Mouse (Mus musculus): ENCODE measurements around the gene Il12rb1. TPM values are rescaled to one million over a fixed set of nuclear protein-coding genes. Genes with fewer than 3 reads are reported as not detected.

Il12rb1 gene
- total and polyA plus RNA-seq, 3 experiments: 0.16 TPM; not detected in 2

DNA sequence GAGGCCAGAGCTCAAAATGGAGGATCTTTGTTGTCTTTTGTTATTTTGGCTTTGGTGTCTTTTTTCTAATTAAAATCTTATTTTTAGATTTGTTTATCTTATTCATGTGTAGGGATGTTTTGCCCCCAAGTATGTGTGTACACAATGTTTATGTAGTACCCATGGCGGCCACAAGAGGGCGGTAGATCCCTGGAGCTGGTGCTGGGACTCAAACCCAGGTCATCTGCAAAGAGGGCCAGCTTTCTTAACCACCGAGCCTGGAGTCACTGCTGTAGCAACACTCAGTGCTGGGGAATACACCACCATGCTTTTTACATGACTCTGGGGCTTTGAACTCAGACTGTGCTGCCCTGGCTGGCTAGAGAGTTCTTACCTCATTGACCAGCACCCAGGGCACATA lies 44.9 kb upstream of the Il12rb1 start:
- peak in 1 of 2 experiments; percentile 72 for DNase-seq
- WGBS: 8% methylated on average over 3 of the region's 3 CpGs
- TF ChIP-seq CTCF (IDR thresholded peaks at IDR 0.05): peak; percentile 88
- no peak for TF ChIP-seq POLR2A (IDR thresholded peaks at IDR 0.05; ENCODE audit: insufficient read depth, low read depth, low read length)
- TF ChIP-seq EP300 (IDR thresholded peaks at IDR 0.05; ENCODE audit: insufficient read depth, low read depth, low read length): 0 out of 2 replicates have a peak, but pooled peaks have one; percentile 12
- peaks cover 15% of the 10 kb centered on the region for H3K4me1 ChIP-seq (ENCODE audit: control insufficient read depth, insufficient read depth, low read length)
- H3K79me2 ChIP-seq (replicated peaks; ENCODE audit: control insufficient read depth, insufficient read depth, low read length): no peaks in the 10 kb centered on the region
- no peak overlapping the region for H3K27ac ChIP-seq
- H3K27me3 ChIP-seq (ENCODE audit: control insufficient read depth, insufficient read depth, low read length): no peaks in the 10 kb centered on the region
- H3K4me3 ChIP-seq: no peak overlapping the region
- no peaks in the 10 kb centered on the region for H3K36me3 ChIP-seq (ENCODE audit: control insufficient read depth, insufficient read depth, low read length)
- no peak overlapping the region for H3K9ac ChIP-seq (ENCODE audit: low read depth, low read length)
- intact Hi-C loops (cut with DNase I): no loop called here

DNA sequence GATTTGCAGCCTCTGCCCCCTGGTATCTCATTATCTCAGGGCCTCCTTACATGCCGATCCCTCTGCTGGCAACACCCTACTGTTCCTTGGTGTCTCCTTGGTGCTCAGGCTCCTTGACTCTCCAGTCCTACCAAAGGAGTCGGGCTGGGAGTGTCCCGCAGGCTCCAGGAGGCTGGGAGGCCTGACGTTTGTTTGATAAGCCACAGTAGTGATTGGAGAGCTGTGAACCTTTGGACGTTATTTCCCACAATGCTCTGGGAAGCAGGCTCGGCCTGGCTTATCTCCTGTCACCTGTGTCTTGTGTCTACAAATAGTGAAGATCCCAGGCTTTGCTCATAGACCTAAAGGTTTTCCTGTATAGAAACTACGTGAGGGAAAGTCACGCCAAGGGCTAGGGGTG lies 44.2 kb upstream of the Il12rb1 start:
- 71% methylated on average over 8 of the region's 8 CpGs for WGBS
- Histone ChIP-seq H3K36me3 (ENCODE audit: control insufficient read depth, insufficient read depth, low read length) (no peaks in the 10 kb centered on the region), H3K79me2 (replicated peaks; ENCODE audit: control insufficient read depth, insufficient read depth, low read length) (no peaks in the 10 kb centered on the region), H3K9ac (ENCODE audit: low read depth, low read length) (no peak overlapping the region), H3K27me3 (ENCODE audit: control insufficient read depth, insufficient read depth, low read length) (no peaks in the 10 kb centered on the region), H3K4me1 (ENCODE audit: control insufficient read depth, insufficient read depth, low read length) (peaks cover 12% of the 10 kb centered on the region), H3K27ac (no peak overlapping the region), H3K4me3 (no peak overlapping the region)
- TF ChIP-seq EP300 (IDR thresholded peaks at IDR 0.05; ENCODE audit: insufficient read depth, low read depth, low read length) (no peak), CTCF (IDR thresholded peaks at IDR 0.05) (no peak), POLR2A (IDR thresholded peaks at IDR 0.05; ENCODE audit: insufficient read depth, low read depth, low read length) (no peak)
- intact Hi-C loops (cut with DNase I): no loop called here
- DNase-seq: no peak

DNA sequence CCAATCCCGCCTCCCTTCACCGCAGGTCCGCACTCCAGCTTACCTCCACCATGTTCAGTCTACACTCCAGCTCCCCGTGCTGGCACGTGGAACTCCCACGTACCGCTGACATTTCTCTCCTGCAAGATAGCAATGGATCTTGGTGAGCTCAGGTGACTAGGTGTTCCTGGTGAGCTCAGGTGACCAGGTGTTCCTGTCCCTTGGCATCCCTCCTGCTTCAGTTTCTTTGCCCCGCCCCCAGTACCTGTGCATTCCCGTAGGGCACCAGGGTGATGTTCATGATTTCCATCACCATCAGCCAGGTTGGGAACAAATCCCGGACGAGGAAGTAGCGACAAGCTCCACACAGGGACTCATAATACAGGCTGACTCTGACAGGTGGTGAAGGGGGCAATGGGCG lies 43.6 kb upstream of the Il12rb1 start:
- 92% methylated on average over 13 of the region's 13 CpGs for WGBS
- H3K4me3 ChIP-seq: no peak overlapping the region
- H3K4me1 ChIP-seq (ENCODE audit: control insufficient read depth, insufficient read depth, low read length): peaks cover 11% of the 10 kb centered on the region
- no peaks in the 10 kb centered on the region for H3K27me3 ChIP-seq (ENCODE audit: control insufficient read depth, insufficient read depth, low read length)
- no peak overlapping the region for H3K27ac ChIP-seq
- TF ChIP-seq CTCF (IDR thresholded peaks at IDR 0.05) (no peak), EP300 (IDR thresholded peaks at IDR 0.05; ENCODE audit: insufficient read depth, low read depth, low read length) (no peak), POLR2A (IDR thresholded peaks at IDR 0.05; ENCODE audit: insufficient read depth, low read depth, low read length) (no peak)
- H3K9ac ChIP-seq (ENCODE audit: low read depth, low read length): no peak overlapping the region
- no peak for DNase-seq
- intact Hi-C loops (cut with DNase I): no loop called here
- H3K36me3 ChIP-seq (ENCODE audit: control insufficient read depth, insufficient read depth, low read length): no peaks in the 10 kb centered on the region
- no peaks in the 10 kb centered on the region for H3K79me2 ChIP-seq (replicated peaks; ENCODE audit: control insufficient read depth, insufficient read depth, low read length)

DNA sequence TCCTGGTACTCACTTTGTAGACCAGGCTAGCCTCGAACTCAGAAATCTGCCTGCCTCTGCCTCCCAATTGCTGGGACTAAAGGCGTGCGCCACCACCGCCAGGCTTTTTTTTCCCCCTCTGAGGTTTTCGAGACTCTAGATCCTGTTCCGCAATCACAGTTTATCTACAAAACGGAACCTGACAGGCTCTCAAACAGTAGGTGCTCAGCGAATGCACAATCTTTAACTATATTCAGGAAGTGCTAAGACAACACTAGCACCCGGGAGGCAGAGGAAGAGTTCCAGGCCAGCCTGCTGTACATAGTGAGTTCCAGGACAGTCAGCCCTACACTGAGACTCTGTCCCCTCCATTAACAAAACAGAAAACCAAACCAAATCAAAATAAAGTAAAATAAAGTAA lies 42.9 kb upstream of the Il12rb1 start:
- TF ChIP-seq POLR2A (IDR thresholded peaks at IDR 0.05; ENCODE audit: insufficient read depth, low read depth, low read length) (no peak), EP300 (IDR thresholded peaks at IDR 0.05; ENCODE audit: insufficient read depth, low read depth, low read length) (no peak), CTCF (IDR thresholded peaks at IDR 0.05) (no peak)
- no peak overlapping the region; the same call in 1 of the 2 replicates for H3K27ac ChIP-seq
- no peaks in the 10 kb centered on the region for H3K79me2 ChIP-seq (replicated peaks; ENCODE audit: control insufficient read depth, insufficient read depth, low read length)
- H3K36me3 ChIP-seq (ENCODE audit: control insufficient read depth, insufficient read depth, low read length): no peaks in the 10 kb centered on the region
- intact Hi-C loops (cut with DNase I): no loop called here
- H3K9ac ChIP-seq (ENCODE audit: low read depth, low read length): no peak overlapping the region
- no peak for DNase-seq
- H3K4me1 ChIP-seq (ENCODE audit: control insufficient read depth, insufficient read depth, low read length): peaks cover 7% of the 10 kb centered on the region
- no peaks in the 10 kb centered on the region for H3K27me3 ChIP-seq (ENCODE audit: control insufficient read depth, insufficient read depth, low read length)
- H3K4me3 ChIP-seq: peak overlapping the region; percentile 51
- 65% methylated on average over 9 of the region's 9 CpGs for WGBS

DNA sequence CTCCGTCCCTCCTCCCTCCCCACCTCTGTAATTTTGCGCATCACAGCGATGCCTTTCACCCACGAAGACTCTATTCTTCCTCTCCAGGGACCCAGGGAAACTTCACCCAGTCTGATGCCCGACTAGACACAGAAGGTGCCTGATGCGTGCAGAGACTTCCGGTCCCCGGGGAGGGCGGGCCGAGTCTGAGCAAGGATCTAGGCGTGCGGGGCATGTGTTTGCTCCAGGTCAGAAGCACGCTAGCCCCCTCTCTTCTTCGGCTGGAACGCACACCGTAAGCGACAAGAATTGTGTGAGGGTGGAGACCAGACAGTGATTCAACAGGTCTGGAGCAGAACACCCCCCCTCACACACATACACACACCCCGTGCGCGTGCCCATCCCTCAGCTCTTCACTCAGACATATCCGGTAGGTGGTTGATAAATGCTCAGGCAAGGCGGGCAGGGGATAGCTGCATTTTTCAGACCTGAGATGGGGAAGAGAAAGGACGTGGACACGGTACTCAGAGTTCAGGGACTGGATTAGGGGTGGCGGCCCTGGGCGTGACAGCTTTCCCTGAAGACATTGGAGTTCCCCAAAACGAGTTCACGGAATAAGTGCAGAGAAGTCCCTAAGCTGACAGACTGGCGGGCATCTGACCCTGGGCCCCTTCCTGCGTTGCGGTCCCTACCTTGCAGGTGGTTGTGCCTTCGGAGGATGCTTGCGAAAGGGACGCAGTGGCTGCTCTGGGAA lies 42.2 kb upstream of the Il12rb1 start:
- peaks cover 7% of the 10 kb centered on the region for H3K4me1 ChIP-seq (ENCODE audit: control insufficient read depth, insufficient read depth, low read length)
- peak; percentile 68 to 73 for DNase-seq
- peak overlapping the region; percentile 51 for H3K4me3 ChIP-seq
- H3K36me3 ChIP-seq (ENCODE audit: control insufficient read depth, insufficient read depth, low read length): no peaks in the 10 kb centered on the region
- intact Hi-C loops (cut with DNase I): loop anchor here (2.0 kb wide), 1 partner anchor 75 kb away; no protein-coding TSS in a partner anchor
- H3K79me2 ChIP-seq (replicated peaks; ENCODE audit: control insufficient read depth, insufficient read depth, low read length): no peaks in the 10 kb centered on the region
- H3K27me3 ChIP-seq (ENCODE audit: control insufficient read depth, insufficient read depth, low read length): no peaks in the 10 kb centered on the region
- peak overlapping the region; percentile 62 for H3K27ac ChIP-seq
- TF ChIP-seq EP300 (IDR thresholded peaks at IDR 0.05; ENCODE audit: insufficient read depth, low read depth, low read length) (no peak), POLR2A (IDR thresholded peaks at IDR 0.05; ENCODE audit: insufficient read depth, low read depth, low read length) (no peak), CTCF (IDR thresholded peaks at IDR 0.05) (no peak)
- H3K9ac ChIP-seq (ENCODE audit: low read depth, low read length): peak overlapping the region; percentile 41
- 5% methylated on average over 34 of the region's 34 CpGs for WGBS
